Comparison of ENCODE assay signal across 24 mouse cellular contexts in genomic region chr6:29998140-29998539, GRCm38 (mm10). TPM values are rescaled to one million over a fixed set of nuclear protein-coding genes. Genes with fewer than 3 reads are reported as not detected.
A peak's percentile ranks its signal among the peaks of the same experiment; 100 is the strongest.
DNase-seq lines count a peak whose midpoint lies in the region; ATAC-seq and TF ChIP-seq lines count a peak whose summit lies in the region.
"Had no signal": no experiment of that assay in that cellular context is flagged by ENCODE, and none has a peak within 500 bp of the region (broad histone marks: within the 10 kb centered on the region; RNA-seq: fewer than 3 reads in every experiment).

No protein-coding gene starts in this region.

- no peak overlapping the region for H3K27ac ChIP-seq in kidney, embryonic 14.5 days (ENCODE audit: low read depth, low read length)
- H3K27ac ChIP-seq in lung, postnatal 0 days (ENCODE audit: low read length) = no peak overlapping the region
- H3K27ac ChIP-seq: embryonic facial prominence, embryonic 15.5 days; hindbrain, embryonic 14.5 days; limb, embryonic 15.5 days; liver, embryonic 14.5 days; midbrain, embryonic 13.5 days had no signal

- H3K9ac ChIP-seq in kidney, embryonic 14.5 days (ENCODE audit: low read depth, low read length) = no peak overlapping the region
- H3K9ac ChIP-seq in lung, postnatal 0 days (replicated peaks; ENCODE audit: low read depth) = no peak overlapping the region
- H3K9ac ChIP-seq: embryonic facial prominence, embryonic 15.5 days; hindbrain, embryonic 14.5 days; limb, embryonic 15.5 days; liver, embryonic 14.5 days; midbrain, embryonic 13.5 days had no signal

- H3K36me3 ChIP-seq in kidney, embryonic 14.5 days (ENCODE audit: control insufficient read depth, insufficient read depth, low read length) = no peaks in the 10 kb centered on the region
- H3K36me3 ChIP-seq in lung, postnatal 0 days (ENCODE audit: insufficient read depth, low read length) = no peaks in the 10 kb centered on the region
- H3K36me3 ChIP-seq: embryonic facial prominence, embryonic 15.5 days; G1E; limb, embryonic 15.5 days; midbrain, embryonic 13.5 days had no signal

- TF ChIP-seq CTCF in lung, postnatal 0 days (IDR thresholded peaks at IDR 0.05) = no peak

- no peak for ATAC-seq in kidney, embryonic 14.5 days (ENCODE audit: low FRiP score, low TSS enrichment)
- no peak for ATAC-seq in lung, postnatal 0 days
- no peak for ATAC-seq in megakaryocyte-erythroid progenitor cell, adult 5-6 weeks (replicated peaks; ENCODE audit: low FRiP score, low TSS enrichment, poor library complexity, severe bottlenecking)
- ATAC-seq: activated CD4-positive, CD25-positive, alpha-beta regulatory T cell, adult 4 months; CD4-positive, CD25-positive, alpha-beta regulatory T cell, adult 4 months; forebrain, embryonic 14.5 days; midbrain, embryonic 13.5 days; Patski had no signal

- no peak overlapping the region for H3K4me3 ChIP-seq in kidney, embryonic 14.5 days (ENCODE audit: low read length)
- H3K4me3 ChIP-seq in lung, postnatal 0 days (ENCODE audit: low read depth, low read length) = no peak overlapping the region
- H3K4me3 ChIP-seq: embryonic facial prominence, embryonic 15.5 days; limb, embryonic 15.5 days; midbrain, embryonic 13.5 days had no signal

- no peak overlapping the region for H3K4me2 ChIP-seq in kidney, embryonic 14.5 days (replicated peaks; ENCODE audit: low read depth, low read length)
- H3K4me2 ChIP-seq in lung, postnatal 0 days (replicated peaks; ENCODE audit: low read depth, low read length) = no peak overlapping the region
- H3K4me2 ChIP-seq: embryonic facial prominence, embryonic 15.5 days; hindbrain, embryonic 14.5 days; limb, embryonic 15.5 days; midbrain, embryonic 13.5 days had no signal

- TF ChIP-seq EP300 in lung, postnatal 0 days (IDR thresholded peaks at IDR 0.05) = no peak

- H3K9me3 ChIP-seq in kidney, embryonic 14.5 days (ENCODE audit: control insufficient read depth, low read length) = no peaks in the 10 kb centered on the region
- H3K9me3 ChIP-seq in lung, postnatal 0 days (ENCODE audit: low read length) = no peaks in the 10 kb centered on the region
- H3K9me3 ChIP-seq: embryonic facial prominence, embryonic 15.5 days; G1E; limb, embryonic 15.5 days; midbrain, embryonic 13.5 days had no signal

- H3K27me3 ChIP-seq in kidney, embryonic 14.5 days (ENCODE audit: control insufficient read depth, insufficient read depth, low read length) = no peaks in the 10 kb centered on the region
- H3K27me3 ChIP-seq in lung, postnatal 0 days (replicated peaks; ENCODE audit: insufficient read depth, low read length) = no peaks in the 10 kb centered on the region
- H3K27me3 ChIP-seq: embryonic facial prominence, embryonic 15.5 days; limb, embryonic 15.5 days; midbrain, embryonic 13.5 days; Patski had no signal

- WGBS in kidney, embryonic 14.5 days = 71% methylated on average over 9 of the region's 9 CpGs
- 74% methylated on average over 9 of the region's 9 CpGs for WGBS in lung, postnatal 0 days

- H3K4me1 ChIP-seq in kidney, embryonic 14.5 days (ENCODE audit: control insufficient read depth, insufficient read depth, low read length) = no peaks in the 10 kb centered on the region
- no peaks in the 10 kb centered on the region; the same call in 1 of the 2 replicates for H3K4me1 ChIP-seq in lung, postnatal 0 days (ENCODE audit: insufficient read depth, low read depth, low read length)
- H3K4me1 ChIP-seq: embryonic facial prominence, embryonic 15.5 days; limb, embryonic 15.5 days; midbrain, embryonic 13.5 days had no signal

- peak; percentile 46 for DNase-seq in adrenal gland, postnatal 14 days
- DNase-seq in adrenal gland, postnatal 4 days (ENCODE audit: low spot score in 2 of 2) = no peak
- DNase-seq in kidney, postnatal 10 days = peak; percentile 26
- peak; percentile 33 for DNase-seq in lung, postnatal 36 days
- DNase-seq in lung, postnatal 0 days (ENCODE audit: low spot score) = no peak
- DNase-seq: cerebellum, adult 9-10 months; gastrocnemius, postnatal 14 days; heart, postnatal 36 days; kidney, adult 8-10 months; left cerebral cortex, postnatal 4 days; right cerebral cortex, postnatal 14 days; spleen, adult 18-20 months had no signal

RNA-seq across cellular contexts. Expression of gene Nrf1, which starts 49.6 kb away (rescaled TPM):
- total RNA-seq in adrenal gland, postnatal 14 days (2021) = 23.0 and 23.3 TPM in 2 replicates
- total RNA-seq in adrenal gland, postnatal 4 days (2021) = 10 to 100 TPM; 31.3 to 34.2 TPM
- polyA plus RNA-seq in kidney, embryonic 14.5 days (2014; fragmentation: Nextera tagmentation; extraction: Ambion mirVana) = 48.5 and 70.1 TPM in 2 replicates
- 22.7 and 24.6 TPM in 2 replicates for polyA plus RNA-seq in lung, postnatal 0 days (2015; fragmentation: Nextera tagmentation; extraction: Ambion mirVana)
- 75.5 and 77.6 TPM in 2 replicates for total RNA-seq in megakaryocyte-erythroid progenitor cell, adult 5-6 weeks (2014; fragmentation: Nextera tagmentation)
- total RNA-seq in megakaryocyte-erythroid progenitor cell, adult 5-6 weeks (2017) = 58.9 and 85.1 TPM in 2 replicates

Comparison
In these comparisons a context has a peak if more than half of its experiments do, and no peak if none do; other contexts are left out.
1. DNase-seq: peak in adrenal gland, postnatal 14 days (single experiment), kidney, postnatal 10 days (single experiment) and lung, postnatal 36 days (single experiment); none in adrenal gland, postnatal 4 days (0 of 2) and lung, postnatal 0 days (single experiment).